In genomic region chr17:46032257-46032991, GRCm38 (mm10) we compare ENCODE assay signal across 8 mouse cellular contexts. TPM values are rescaled to one million over a fixed set of nuclear protein-coding genes. Genes with fewer than 3 reads are reported as not detected.
DNase-seq lines count a peak whose midpoint lies in the region; ATAC-seq lines count a peak whose summit lies in the region.

Gene Vegfa, minus strand, starts transcription at chr17:46032369.

- peaks cover 62% of the 10 kb centered on the region for H3K4me1 ChIP-seq in heart, embryonic 13.5 days
- peaks cover 67% of the 10 kb centered on the region for H3K4me1 ChIP-seq in liver, embryonic 12.5 days
- H3K4me1 ChIP-seq in stomach, embryonic 15.5 days, result peaks cover 35% of the 10 kb centered on the region

- peak within 1 kb of the TSS; percentile 99 for H3K27ac ChIP-seq in heart, embryonic 13.5 days (replicated peaks)
- H3K27ac ChIP-seq in liver, embryonic 12.5 days, result peak within 1 kb of the TSS; percentile 86
- H3K27ac ChIP-seq in stomach, embryonic 15.5 days, result peak within 1 kb of the TSS; percentile 97

- H3K9me3 ChIP-seq in heart, embryonic 13.5 days, result no peaks in the 10 kb centered on the region
- no peaks in the 10 kb centered on the region for H3K9me3 ChIP-seq in liver, embryonic 12.5 days (replicated peaks)
- H3K9me3 ChIP-seq in stomach, embryonic 15.5 days, result no peaks in the 10 kb centered on the region

- 0 out of 2 replicates have a peak, but pooled peaks have one; percentile 57 for ATAC-seq in erythroid progenitor cell, adult 5-6 weeks (replicated peaks; ENCODE audit: low FRiP score, poor library complexity, severe bottlenecking)
- peak; percentile 65; the same call in 1 of the 2 replicates for ATAC-seq in heart, embryonic 13.5 days (ENCODE audit: extremely low read depth, insufficient number of reproducible peaks, low FRiP score, low TSS enrichment)
- peak; percentile 84 for ATAC-seq in liver, embryonic 12.5 days
- peak; percentile 84 for ATAC-seq in stomach, embryonic 15.5 days (ENCODE audit: insufficient read depth, low FRiP score, low read depth)

- H3K27me3 ChIP-seq in heart, embryonic 13.5 days (replicated peaks), result no peaks in the 10 kb centered on the region; the same call in 1 of the 2 replicates
- H3K27me3 ChIP-seq in liver, embryonic 12.5 days (replicated peaks), result peaks cover 25% of the 10 kb centered on the region; the same call in 1 of the 2 replicates
- H3K27me3 ChIP-seq in stomach, embryonic 15.5 days (replicated peaks), result no peaks in the 10 kb centered on the region

- H3K4me3 ChIP-seq in heart, embryonic 13.5 days, result peak within 1 kb of the TSS; percentile 92
- peak within 1 kb of the TSS; percentile 84 for H3K4me3 ChIP-seq in liver, embryonic 12.5 days
- peak within 1 kb of the TSS; percentile 84 for H3K4me3 ChIP-seq in stomach, embryonic 15.5 days (replicated peaks)

- peak within 1 kb of the TSS; percentile 92 for H3K4me2 ChIP-seq in heart, embryonic 13.5 days
- H3K4me2 ChIP-seq in liver, embryonic 12.5 days, result peak within 1 kb of the TSS; percentile 97
- peak within 1 kb of the TSS; percentile 78 for H3K4me2 ChIP-seq in stomach, embryonic 15.5 days

- peaks cover 5% of the 10 kb centered on the region; the same call in 1 of the 2 replicates for H3K36me3 ChIP-seq in heart, embryonic 13.5 days
- H3K36me3 ChIP-seq in liver, embryonic 12.5 days, result peaks cover 5% of the 10 kb centered on the region; the same call in 1 of the 2 replicates
- no peaks in the 10 kb centered on the region for H3K36me3 ChIP-seq in stomach, embryonic 15.5 days

- DNase-seq in CD4-positive helper T cell, adult 2 months (ENCODE audit: low read depth, low spot score), result peak; percentile 86
- DNase-seq in brain, embryonic 18.5 days (ENCODE audit: low read depth, low spot score), result peak; percentile 80
- peak; percentile 96 for DNase-seq in kidney, postnatal 10 days
- peak; percentile 81 to 89 for DNase-seq in natural killer cell, adult 2 months (ENCODE audit: low spot score in 2 of 2)

- peak within 1 kb of the TSS; percentile 99 for H3K9ac ChIP-seq in heart, embryonic 13.5 days
- peak within 1 kb of the TSS; percentile 91 for H3K9ac ChIP-seq in liver, embryonic 12.5 days
- H3K9ac ChIP-seq in stomach, embryonic 15.5 days, result peak within 1 kb of the TSS; percentile 93

- WGBS in heart, embryonic 13.5 days, result 1% methylated on average over 40 of the region's 40 CpGs
- 2% methylated on average over 40 of the region's 40 CpGs for WGBS in liver, embryonic 12.5 days (ENCODE audit: insufficient replicate concordance)
- under 1% methylated on average over 40 of the region's 40 CpGs for WGBS in stomach, embryonic 15.5 days

RNA-seq across cellular contexts. Expression of gene Vegfa, which starts in this region (rescaled TPM):
- 0.42 and 11.2 TPM in 2 replicates for total RNA-seq in erythroid progenitor cell, adult 5-6 weeks (2015; ENCODE audit: low replicate concordance)
- total RNA-seq in erythroid progenitor cell, adult 5-6 weeks (2017; ENCODE audit: low replicate concordance), result 3.5 and 6.4 TPM in 2 replicates
- 5.2 and 5.4 TPM in 2 replicates for polyA plus RNA-seq in heart, embryonic 13.5 days (2015; fragmentation: Nextera tagmentation; extraction: Ambion mirVana)
- polyA plus RNA-seq in liver, embryonic 12.5 days (2016; fragmentation: Nextera tagmentation; extraction: Ambion mirVana), result 3.0 and 3.2 TPM in 2 replicates
- polyA plus RNA-seq in stomach, embryonic 15.5 days (2015; fragmentation: Nextera tagmentation; extraction: Ambion mirVana), result 4.9 and 5.7 TPM in 2 replicates

Comparison
In these comparisons a context has a peak if more than half of its experiments do, and no peak if none do; other contexts are left out.
1. Peak in every context shown above with its lines: DNase-seq, ATAC-seq, H3K4me3 ChIP-seq and H3K27ac ChIP-seq.